Mouse (Mus musculus) stomach, postnatal 0 days (tissue): ENCODE measurements around the gene Pdhx.

Source experiments
- CTCF ChIP-seq: IDR thresholded peaks from 2 replicates; pipeline ENCODE4 v1.5.1; 2016; ENCODE audit warnings: antibody characterized with exemption, low read depth, mild to moderate bottlenecking, moderate library complexity
- EP300 ChIP-seq: optimal IDR thresholded peaks from 2 replicates; pipeline ENCODE3; 2016; ENCODE audit warnings: antibody characterized with exemption

- TF ChIP-seq EP300 (no peak), CTCF (no peak)
Observed at GRCm38 (mm10) chr2:102982822-102983221, 90.5 kb downstream of the Pdhx start.
